Mouse (Mus musculus): ENCODE data around the gene Elmo1.

- TF ChIP-seq GATA1 (IDR thresholded peaks at IDR 0.05; ENCODE audit: borderline replicate concordance, low read length) (no peak), FLI1 (IDR thresholded peaks at IDR 0.05; ENCODE audit: low read length) (no peak)
Measured at GRCm38 (mm10) chr13:20041169-20041830, 49.1 kb upstream of the Elmo1 start.

All from megakaryocyte, embryonic 14.5 days (primary cell).